Mouse (Mus musculus) adrenal gland, postnatal 36 days (tissue): Measurements from ENCODE around the gene Acap1. TPM values are rescaled to one million over a fixed set of nuclear protein-coding genes. Genes with fewer than 3 reads are reported as not detected.
"Not testable (repeated sequence)": the region's sequence is repeated elsewhere in the genome, so short reads cannot be mapped to it uniquely, and the experiment has no call there.

Experiments used
- DNase-seq, 2 experiments: peaks; one replicate each; pipeline ENCODE4 v3.0.0; 2021; ENCODE audit warnings: mixed read lengths in 1 of 2
- total RNA-seq, 2 experiments: library from RNA; stranded (reverse); gene quantifications; 2 replicates each; pipeline ENCODE4 v1.2.3; 2021

Gene Acap1
- total RNA-seq, 2 experiments from 2014 or later = 0.23 to 0.89 TPM

DNA sequence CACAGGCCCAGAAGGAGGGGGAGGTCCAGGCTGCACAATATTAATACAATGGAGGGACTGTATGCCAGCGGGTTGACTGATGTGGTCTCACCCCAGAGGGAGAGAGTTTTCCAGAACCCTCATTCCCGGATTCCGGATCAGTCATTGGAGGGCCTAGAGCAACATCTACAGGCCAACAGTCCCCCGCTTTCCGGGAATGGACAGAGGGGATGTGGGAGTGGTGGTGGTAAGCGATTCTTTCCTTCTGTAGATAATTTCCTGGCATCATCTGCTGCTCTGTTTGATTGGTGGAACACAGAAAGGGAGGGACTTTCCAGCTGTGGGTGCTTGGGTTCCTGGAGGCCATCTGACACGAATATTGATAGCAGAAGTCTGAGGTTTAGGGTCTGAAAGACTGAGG lies 19.2 kb downstream of the Acap1 start:
- no peak for DNase-seq

- peak; percentile 46 to 48 for DNase-seq
Measured at GRCm38 (mm10) chr11:69872451-69872850, 22.9 kb downstream of the Acap1 start.

- no peak for DNase-seq
Measured at GRCm38 (mm10) chr11:69871822-69872221, 23.5 kb downstream of the Acap1 start.

GRCm38 (mm10) chr11:69870289-69871069 lies 24.9 kb downstream of the Acap1 start:
- DNase-seq = no peak

GRCm38 (mm10) chr11:69867335-69867734 lies 28.0 kb downstream of the Acap1 start:
- no peak for DNase-seq

DNA sequence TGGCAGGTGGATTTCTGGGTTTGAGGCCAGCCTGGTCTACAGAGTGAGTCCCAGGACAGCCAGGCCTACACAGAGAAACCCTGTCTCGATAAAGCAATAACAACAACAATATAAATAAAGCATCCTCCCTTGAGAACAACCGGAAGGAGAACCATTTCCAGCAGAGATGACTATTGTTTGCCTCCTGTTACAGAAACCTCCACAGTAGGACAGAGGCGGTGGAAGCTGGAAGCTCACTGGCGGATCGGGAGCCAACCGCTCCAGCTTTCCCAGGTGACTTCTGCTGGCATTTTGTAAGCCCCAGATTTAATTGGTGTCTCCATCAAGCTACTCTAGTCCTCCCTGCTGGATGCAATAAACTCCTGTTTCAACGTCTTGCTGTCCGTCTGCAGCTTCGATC lies 29.8 kb downstream of the Acap1 start:
- DNase-seq = no peak

DNA sequence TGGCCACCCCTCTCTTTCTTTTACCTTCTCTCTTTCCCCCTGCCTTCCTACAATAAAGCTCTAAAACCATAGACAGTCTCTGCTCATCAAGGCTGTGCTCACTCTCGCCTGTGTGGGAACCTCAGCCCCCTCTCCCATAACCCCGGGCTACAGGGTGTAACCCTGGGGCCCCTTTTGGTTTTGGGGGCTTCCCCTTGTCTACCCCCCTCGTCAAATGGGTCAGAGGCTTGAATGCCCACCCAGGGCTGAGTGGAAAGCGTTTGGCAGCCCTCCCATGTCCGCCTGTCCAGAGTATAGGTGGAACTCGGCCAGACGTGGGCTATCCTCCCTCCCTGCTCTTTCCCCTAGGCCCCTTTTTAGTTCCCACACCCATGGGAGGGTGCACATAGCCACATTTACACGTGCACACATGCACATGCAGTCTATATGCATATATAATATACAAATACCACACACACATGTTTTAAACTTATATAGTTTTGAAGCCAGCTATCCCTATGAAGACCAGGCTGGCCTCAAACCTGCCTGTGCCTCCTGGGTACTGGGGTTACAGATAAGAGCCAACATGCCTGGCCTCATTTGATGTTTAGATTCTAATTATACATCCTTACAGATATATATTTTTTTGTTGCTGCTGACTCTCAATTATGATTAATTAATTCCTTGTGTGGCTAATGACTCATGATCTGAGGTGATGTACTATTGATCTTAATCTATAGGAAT lies 31.0 kb downstream of the Acap1 start:
- no peak for DNase-seq

- not testable (repeated sequence) for DNase-seq
Measured at GRCm38 (mm10) chr11:69863729-69864128, 31.6 kb downstream of the Acap1 start.

GRCm38 (mm10) chr11:69858113-69858998 lies 37.0 kb downstream of the Acap1 start, which contains the start of gene Tnk1:
TSS of gene Tnk1 (minus strand) at chr11:69858730.
- DNase-seq = no peak

DNA sequence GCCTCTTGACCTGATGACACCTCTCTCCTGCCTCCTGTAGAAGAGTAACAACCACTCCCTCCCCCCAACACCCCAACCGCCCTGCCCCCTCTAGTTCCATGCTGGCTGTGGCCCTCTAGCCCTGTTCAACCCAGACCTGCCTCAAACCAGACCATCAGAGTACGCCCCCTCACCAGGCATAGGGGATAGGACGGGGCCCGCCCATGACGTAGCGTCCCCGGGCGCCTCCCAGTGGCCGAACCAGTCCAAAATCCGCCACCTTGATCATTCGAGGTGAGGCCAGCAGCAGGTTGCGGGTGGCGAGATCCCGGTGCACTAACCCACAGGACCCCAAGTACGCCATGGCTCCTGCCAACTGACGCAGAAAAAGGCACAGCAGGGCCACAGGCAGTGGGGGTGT lies 40.0 kb downstream of the Acap1 start:
- peak; percentile 38 to 77 for DNase-seq

- no peak for DNase-seq
Measured at GRCm38 (mm10) chr11:69854680-69855079, 40.7 kb downstream of the Acap1 start.

DNA sequence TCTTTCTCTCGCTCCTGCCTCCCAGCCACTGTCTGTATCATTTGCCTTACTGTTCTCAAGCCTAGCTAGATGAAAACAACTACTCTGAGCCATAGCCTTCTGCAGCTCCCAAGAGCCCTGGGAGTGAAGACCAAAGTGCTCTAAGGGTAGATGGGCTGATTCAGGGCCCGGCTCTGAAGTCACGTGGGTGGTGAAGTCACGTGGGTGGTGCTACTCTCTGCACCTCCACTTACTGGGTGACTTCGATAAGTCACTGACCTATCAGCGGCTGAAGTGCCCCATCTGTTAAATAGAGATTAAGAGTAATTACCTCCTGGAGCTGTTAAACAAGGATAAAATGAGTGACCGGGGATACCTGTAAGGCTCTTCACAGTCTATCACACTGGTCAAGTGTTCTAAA lies 41.3 kb downstream of the Acap1 start:
- DNase-seq = peak; percentile 44 to 52

DNA sequence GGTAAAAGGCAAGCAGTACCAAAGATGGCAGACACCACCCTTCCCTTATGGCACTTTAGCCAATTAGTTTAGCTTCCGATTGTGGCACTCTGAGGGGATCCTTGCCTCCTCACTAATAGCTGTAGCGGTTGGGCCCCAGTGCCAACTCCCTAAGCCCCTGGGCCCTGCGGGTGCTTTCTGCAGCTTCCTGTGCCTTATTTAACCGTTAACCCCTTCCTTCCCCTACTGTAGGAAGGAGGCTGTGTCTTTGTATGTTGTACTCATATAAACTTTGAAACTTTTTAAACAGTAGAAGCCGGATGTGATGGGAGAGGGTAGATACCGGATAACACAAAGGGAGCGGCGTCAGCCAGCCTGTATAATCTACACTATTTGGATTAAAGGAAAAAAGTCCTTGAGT lies 44.6 kb downstream of the Acap1 start:
- DNase-seq = no peak

- peak; percentile 22 to 32 for DNase-seq
Measured at GRCm38 (mm10) chr11:69849884-69850283, 45.5 kb downstream of the Acap1 start.

DNA sequence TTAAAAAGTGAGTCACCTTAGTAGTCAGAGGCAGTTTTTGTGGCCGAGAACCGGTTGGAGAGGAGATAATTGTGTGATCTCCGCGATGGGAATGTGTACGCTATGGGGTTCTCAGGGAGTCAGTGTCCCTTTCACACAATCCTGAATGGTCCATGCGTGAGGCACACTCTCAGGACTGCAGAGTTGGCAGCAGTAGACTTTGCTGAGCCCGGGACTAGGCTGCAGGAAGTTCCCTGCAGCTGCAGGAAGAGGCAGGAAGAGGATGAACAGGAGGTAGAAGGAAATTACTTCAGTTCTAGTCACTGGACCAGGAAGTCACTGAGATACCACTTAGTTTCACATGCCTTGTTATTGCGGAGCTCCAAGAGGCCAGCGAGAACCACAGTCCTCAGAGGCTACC lies 46.2 kb downstream of the Acap1 start:
- no peak for DNase-seq

DNA sequence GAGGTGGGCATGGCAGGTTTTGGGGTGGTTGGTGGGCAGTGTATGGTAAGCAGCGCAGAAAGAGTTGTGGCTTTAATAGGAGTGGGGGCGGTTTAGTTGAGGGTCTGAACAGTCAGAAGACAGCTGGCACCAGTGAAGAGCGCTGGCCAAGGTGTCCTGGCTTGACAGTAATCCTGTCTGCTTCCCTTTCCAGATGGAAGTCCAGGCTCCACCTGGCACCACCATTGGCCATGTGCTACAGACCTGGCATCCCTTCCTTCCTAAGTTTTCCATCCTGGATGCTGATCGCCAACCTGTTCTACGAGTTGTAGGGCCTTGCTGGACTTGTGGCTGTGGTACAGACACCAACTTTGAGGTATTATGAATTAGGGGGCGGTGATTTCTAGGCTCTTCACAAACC lies 47.3 kb downstream of the Acap1 start:
- DNase-seq = no peak

- peak; percentile 31 to 38 for DNase-seq
Measured at GRCm38 (mm10) chr11:69846738-69847688, 48.3 kb downstream of the Acap1 start.

DNA sequence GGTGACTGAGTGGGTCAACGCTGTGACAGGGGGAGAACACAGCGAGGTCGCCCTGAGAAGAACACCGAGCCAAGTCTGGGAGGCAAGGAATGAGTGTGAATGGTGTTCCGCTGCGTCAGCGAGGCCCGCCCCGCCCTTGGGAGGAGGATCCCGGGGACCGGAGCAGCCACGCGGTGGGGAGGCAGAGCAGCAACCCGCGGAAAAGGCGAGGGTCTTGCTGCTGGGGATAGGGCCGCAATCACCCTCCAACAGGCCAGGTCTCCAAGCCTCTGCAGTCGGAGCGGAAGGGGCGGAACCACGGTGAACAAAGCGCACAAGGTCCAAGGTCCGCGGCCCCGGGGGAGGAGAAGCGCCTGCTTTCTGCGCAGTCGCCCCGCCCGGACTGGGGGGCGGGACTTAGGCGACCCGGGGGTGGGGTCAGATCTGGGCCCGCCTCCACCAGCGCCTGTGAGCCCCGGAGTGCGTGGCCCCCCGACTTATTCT lies 49.1 kb downstream of the Acap1 start, which contains the start of gene Plscr3:
TSS of gene Plscr3 (plus strand) at position 179 of the 483 bp plus-strand sequence.
- DNase-seq = peak; percentile 93 to 97

- DNase-seq = peak in 1 of 2 experiments; percentile 37
Measured at GRCm38 (mm10) chr11:69838714-69839104, 56.6 kb downstream of the Acap1 start.

- peak; percentile 93 to 95 for DNase-seq
Measured at GRCm38 (mm10) chr11:69837952-69838713, 57.2 kb downstream of the Acap1 start, which contains the start of gene Tmem256. TSS of gene Tmem256 (plus strand) at chr11:69838514.
